Mouse (Mus musculus): ENCODE measurements at regions not wholly inside any gene's neighbourhood (a gene's known extent, or its start where the extent isn't known, plus 50 kb on each side); places are given as distances from the start of the nearest gene placed in this dataset.

- TF ChIP-seq CTCF (IDR thresholded peaks at IDR 0.05; ENCODE audit: low read depth) = no peak
- no peak for TF ChIP-seq EP300 (IDR thresholded peaks at IDR 0.05; ENCODE audit: low read depth)
Measured at GRCm38 (mm10) chr2:50735029-50735428, 413.9 kb downstream of the Rnd3 start.
